Mouse (Mus musculus) 3134 (cell line): ENCODE measurements around the gene Pla2g1b.
A peak's percentile ranks its signal among the peaks of the same experiment; 100 is the strongest.
"Not testable (repeated sequence)": the region's sequence is repeated elsewhere in the genome, so short reads cannot be mapped to it uniquely, and the experiment has no call there.

Experiments
- DNase-seq: peaks from one replicate; pipeline ENCODE4 v3.0.0-alpha.2; 2011; ENCODE audit warnings: low spot score; ENCODE audit not compliant: insufficient read length; ENCODE audit errors: extremely low read depth

The Pla2g1b gene

DNA sequence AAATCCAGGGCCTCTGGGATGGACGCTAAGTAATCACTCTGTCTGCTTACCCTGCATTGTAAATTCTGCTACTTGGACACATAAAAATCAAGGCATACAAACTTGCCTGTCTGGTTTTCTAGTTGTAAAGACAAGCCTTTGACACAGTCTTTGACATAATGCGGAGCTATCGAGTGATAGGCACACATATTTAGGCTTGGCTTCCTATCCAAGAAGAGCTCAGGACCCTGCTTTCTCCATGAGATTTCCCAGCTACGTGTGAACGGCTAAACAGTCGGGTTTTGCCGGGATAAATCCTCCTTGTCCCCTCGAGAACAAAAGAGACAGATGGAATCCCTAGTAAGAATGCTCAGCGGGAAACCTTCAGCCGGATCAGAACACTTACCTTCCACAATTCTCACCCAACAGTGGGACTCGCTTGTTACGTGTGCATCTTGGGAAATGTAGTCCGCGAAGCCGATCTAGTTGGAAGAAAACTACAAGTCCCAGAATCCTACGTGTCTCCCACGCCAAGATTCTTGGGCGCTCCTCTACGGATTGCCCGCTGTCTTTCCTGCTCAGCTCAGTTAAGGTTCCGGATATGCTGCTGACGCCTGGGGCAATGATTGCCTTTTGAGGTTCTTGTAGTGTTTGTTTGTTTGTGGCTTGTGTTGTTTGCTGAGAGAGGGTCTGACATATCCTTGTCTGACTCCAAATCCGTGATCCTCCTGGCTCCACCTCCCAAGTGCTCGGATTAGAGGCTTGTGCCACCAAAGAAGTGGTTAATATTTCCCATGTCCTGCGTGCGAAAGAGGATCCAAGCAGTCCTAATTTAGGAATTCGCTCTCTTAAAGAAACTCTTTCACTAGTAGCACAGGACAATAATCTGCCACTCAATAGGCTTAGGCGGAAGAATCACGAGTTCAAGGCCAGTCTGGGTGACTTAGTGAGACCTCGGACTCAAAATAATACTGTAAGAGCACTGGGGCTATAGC is 18.2 kb downstream of the Pla2g1b start, which contains the start of gene Sirt4:
Gene Sirt4, minus strand, starts transcription at position 779 of the 974 bp plus-strand sequence.
- DNase-seq: peak; percentile 70

DNA sequence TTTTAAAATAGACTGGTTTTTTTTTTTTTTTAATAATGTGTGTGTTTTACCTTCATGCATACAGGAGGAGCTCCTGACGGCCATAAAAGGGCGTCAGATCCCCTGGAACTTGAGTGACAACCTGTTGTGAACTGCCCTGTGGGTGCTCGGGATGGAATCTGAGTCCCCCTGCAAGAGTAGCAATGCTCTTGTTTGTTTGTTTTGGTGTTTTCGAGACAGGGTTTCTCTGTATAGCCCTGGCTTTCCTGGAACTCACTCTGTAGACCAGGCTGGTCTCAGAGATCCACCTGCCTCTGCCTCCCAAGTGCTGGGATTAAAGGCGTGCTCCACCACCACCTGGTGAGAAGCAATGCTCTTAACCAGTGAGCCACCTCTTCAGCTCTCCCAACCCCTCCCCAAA is 18.9 kb downstream of the Pla2g1b start:
- no peak for DNase-seq

DNA sequence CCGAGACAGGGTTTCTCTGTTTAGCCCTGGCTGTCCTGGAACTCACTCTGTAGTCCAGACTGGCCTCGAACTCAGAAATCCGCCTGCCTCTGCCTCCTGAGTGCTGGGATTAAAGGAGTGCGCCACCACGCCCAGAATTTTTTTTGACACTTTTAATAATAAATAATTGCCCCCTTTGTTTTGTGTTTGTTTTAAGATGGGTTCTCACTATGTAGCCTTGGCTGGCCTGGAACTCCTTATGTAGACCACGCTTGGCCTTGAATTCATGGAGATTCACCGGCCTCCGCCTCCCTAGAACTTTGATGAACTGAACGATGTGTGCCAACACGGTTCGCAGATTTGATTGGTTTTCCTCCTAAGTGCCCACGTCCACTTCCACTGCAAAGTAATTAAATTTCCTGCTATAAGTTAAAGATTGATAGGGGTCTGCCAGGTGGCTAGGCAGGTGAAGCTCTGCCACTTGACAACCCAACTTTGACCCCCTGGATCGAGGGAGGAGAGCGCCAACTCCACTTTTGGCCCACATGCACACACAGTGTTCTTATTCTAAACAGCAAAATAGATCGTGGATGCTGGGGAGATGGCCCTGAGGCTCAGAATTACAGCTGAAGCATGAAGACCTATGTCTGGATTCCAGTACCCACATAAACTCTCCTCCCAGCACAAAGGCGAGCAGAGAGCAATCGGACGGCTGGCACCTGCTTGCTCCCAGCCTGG is 19.6 kb downstream of the Pla2g1b start:
- no peak for DNase-seq

DNA sequence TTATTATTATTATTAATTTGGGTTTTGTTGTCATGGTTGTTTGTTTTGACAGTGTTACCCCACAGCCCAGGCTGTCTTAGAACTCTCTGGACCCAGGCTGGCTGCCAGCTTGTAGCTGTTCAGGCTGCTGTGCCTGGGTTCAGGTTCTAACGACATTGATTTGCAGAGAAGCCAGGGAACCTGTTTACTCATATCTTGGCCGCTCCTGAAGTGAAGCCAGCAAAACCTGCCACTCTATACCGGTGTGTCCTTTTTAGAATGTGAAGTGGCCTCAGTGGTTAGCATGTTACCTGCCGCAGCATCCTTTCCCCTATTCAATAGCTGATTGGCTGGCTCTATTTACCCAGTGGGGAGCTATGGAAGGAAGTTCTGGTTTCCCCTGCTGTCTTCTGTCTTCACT is 20.7 kb downstream of the Pla2g1b start:
- DNase-seq: no peak

DNA sequence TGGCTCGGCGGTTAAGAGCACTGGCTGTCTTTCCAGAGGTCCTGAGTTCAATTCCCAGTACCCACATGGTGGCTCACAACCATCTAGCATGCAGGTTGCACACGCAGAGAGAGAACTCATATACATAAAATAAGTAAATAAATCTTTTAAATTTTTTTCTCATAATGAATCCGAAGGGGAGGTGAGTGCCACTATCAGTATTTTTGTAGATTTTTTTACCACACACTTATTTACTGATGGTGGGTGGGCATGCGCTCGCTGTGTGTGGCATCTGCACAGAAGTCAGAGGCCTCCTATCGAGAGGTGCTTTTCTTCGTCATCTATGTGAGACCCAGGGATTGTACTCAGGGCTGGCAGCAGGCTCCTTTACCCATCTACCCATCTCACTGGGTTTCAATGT is 21.3 kb downstream of the Pla2g1b start:
- no peak for DNase-seq

DNA sequence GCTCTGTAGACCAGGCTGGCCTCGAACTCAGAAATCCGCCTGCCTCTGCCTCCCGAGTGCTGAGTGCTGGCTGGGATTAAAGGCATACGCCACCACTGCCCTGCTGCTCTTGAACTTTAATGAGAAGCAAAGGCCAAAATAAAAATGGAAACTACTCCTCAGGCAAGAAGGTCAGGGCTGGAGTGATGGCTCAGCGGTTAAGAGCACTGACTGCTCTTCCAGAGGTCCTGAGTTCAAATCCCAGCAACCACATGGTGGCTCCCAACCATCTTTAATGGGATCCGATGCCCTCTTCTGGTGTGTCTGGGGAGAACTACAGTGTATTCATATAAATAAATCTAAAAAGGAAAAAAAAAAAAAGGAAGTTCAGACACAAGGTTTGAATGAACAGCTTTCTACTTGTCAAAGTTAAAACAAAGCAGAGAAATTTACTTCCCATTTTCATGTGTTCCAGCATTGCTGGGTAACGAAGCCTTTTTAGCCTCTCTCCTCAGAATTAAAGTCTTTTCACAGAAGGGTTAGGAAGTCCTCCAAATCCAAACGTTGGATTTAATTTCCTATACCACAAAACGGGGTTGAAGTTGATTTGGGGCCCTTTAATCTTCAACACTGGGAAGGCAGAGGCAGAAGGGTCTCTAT is 22.0 kb downstream of the Pla2g1b start:
- no peak for DNase-seq

DNA sequence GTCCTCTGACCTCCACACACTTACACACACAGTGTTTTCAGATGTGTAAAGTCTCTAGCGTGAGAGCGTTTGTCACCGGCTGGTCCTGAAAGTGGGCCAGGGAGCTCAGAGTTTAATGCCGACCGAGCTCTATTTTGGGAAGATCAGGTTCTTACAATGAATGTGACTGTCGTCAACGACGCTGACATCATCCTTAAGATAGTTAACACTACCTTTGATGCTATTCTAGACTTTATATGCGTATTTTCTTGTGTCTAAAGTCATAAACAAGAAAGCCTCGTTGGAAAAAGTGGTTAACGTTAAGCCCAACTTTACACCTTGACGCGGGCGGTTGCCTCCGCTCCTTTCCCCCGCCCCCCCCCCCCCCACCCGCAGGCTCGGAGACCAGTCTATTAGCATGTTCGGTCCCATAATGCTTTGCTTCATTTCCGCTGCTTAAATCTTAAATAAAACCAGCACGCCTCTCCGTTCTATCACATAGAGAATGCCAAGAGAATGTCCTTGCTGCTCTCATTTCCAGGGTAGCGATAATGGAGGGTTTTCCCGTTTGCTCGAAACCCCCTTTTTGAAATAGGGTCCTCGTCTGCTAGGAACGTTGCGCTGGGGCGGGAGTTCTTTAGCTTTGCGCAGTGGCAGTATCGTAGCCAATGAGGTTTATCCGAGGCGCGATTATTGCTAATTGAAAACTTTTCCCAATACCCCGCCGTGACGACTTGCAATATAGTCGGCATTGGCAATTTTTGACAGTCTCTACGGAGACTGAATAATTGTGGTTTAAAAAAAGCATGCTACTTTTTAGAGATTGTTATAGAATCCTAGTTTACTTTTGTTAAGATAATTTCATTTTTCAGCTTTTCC is 23.0 kb downstream of the Pla2g1b start:
- DNase-seq: peak; percentile 70

DNA sequence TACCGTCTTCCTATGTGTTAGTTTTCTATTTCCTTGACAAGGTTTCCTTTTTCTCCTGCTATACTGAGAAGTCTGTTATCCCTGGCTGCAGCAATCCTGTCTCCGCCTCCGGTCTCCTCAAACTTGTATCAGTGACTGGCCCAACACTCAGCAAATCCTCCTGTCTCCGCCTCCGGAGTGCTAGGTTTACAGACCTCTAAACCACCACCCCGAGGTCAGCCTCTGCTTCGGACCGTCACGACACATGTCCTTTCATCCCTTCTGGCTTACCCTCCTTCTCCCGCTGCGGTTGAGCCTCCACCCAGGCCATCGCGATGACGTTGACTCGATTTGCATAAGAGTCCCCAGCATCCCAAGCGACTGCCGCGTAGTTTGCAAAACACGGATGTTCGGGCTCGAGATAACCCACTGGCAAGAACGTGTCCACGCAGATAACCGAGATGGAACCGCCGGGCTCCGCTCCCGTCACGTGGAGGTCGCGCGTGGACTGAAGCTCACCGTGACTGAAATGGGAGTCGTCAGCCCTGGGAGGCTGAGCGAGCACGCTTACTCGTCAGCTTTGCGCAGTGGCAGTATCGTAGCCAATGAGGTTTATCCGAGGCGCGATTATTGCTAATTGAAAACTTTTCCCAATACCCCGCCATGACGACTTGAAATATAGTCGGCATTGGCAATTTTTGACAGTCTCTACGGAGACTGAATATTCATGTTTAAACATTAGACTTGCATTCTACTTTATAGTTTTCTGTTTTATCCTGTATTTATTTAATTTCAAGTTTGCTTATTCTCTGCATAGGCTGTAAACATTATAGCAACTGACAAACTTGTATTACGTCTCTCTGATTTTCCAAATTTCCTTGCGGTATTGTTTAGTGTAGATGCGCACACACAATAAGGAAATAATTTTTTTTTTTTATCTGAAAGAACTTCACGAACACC is 23.9 kb downstream of the Pla2g1b start:
- DNase-seq: peak; percentile 96

DNA sequence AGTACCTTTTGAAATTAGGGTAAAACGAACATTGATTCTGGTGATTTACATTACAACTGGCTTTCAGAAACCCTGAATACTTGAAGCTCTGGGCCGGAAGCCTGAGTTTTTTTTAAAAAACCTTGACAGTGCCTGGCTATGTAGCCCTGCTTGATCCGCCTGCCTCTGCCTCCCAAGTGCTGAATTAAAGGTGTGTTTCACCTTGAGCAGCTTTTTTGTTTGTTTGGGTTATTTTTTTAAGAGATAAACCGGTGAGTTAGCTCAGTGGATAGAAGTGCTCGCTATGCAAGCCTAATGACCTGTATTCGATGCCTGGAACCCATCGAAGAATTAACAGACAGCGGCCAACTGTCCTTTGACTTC is 24.6 kb downstream of the Pla2g1b start:
- peak; percentile 62 for DNase-seq

DNA sequence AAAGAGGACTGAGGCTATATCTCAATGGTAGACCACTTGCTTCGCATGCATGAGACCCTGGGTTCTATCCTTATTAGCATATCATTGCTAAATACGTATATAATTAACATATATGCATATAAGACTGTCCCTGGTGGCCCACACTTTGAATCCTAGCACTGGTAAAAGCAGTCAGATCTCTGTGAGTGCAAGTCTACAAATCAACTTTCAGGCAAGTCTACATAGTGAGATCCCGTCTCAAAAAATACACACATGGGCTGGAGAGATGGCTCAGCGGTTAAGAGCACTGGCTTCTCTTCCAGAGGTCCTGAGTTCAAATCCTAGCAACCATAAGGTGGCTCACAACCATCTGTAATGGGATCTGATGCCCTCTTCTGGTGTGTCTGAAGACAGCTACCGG is 25.0 kb downstream of the Pla2g1b start:
- DNase-seq: no peak

DNA sequence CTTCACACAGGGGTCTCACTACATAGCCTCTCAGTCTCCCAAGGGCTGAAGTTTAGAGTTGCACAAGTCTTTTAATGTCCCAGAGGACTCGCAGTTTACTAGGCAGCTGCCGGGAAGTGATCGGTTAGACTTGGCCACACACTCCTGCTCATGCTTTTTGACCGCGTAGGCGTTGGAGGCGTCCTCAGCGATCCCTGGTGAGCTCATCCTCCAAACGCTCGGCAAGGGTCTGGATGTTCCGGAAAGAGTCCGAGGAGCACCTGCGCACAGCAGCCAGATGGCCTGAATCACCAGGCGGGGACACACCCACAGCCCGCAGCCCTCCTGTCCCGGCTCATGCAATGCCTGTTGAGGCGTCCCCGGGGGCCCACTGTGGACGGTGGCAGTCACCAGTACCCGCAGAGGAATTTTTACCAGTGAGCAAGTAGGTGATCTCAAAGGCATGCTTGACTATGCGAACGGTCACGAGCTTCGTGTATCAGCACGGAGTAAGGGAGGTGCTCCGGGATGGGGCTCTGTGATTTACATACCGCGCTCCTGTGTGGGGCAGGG is 25.8 kb downstream of the Pla2g1b start:
- peak; percentile 95 for DNase-seq

DNA sequence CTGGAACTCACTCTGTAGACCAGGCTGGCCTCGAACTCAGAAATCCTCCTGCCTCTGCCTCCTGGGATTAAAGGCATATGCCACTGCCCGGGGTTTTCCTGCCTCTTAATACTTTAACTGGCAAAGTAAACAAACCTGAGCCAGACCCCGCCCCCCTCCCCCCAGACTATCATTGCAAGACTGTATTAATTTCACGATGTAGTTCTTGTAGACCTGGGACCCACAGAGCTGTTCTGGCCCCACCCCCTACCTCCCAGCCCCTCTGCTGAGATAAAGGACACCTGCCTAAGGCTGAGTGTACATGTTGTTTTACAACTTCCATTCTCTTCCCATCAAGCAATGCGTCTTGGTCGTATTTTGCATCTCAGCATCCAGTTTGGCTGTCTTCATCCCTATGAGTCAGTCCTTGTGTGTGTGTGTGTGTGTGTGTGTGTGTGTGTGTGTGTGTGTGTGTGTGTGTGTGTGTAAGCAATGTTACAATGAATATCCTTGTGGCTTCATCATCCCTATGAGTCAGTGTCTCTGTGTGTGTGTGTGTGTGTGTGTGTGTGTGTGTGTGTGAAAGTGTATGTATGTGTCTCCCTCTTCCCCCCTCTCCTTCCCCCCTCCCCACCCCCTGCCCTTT is 26.8 kb downstream of the Pla2g1b start:
- DNase-seq: peak; percentile 65

DNA sequence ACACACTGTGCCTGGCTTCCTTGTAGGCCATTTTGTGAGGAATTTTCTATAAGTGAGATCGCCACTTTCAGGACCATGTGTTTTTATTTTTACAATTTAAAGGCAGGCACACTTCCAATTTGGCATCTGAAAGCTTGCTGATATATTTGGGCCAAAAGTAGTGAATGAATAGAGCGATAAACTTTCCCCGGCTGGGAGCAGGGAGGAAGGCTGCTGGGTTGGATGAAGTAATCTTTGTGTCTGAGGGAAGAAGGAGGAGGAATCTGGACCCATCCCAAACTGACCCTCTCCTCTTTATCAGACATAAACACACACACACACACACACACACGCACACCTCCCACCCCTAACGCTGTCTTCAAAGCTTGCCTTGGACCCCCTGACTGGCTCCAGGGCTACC is 27.4 kb downstream of the Pla2g1b start:
- DNase-seq: no peak

DNA sequence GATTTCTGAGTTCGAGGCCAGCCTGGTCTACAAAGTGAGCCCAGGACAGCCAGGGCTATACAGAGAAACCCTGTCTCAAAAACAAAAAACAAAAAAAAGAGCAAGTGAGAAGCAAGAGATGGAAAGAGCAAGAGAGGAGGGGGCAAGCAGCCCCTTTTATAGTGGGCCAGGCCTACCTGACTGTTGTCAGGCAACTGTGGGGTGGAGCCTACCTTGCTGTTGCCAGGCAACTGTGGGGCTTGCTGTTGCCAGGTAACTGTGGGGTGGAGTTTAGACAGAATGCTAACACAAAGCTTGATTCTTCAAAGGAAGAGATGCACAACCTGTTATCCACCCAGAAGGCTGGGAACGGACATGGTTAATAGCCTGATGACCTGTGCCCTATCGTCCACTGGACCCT is 29.6 kb downstream of the Pla2g1b start:
- not testable (repeated sequence) for DNase-seq

DNA sequence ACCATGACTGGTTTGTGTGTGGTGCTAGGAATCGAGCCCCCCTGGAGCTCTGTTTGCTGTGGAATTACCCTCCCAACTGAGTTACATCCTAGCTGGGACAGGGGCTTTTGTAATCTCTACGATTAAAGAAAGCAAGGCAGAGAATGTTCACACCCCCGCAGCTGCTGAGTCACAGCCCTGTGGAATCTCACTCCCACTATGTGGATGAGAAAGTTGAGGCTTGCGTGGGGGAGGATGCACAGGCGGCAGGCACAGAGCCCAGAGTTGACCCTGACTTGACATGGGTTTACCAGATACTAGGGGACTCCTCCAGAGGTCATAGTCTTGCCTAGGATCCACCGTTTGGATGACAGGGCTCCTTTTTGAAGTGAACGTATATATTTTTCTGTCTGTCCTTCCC is 31.0 kb downstream of the Pla2g1b start:
- DNase-seq: no peak

DNA sequence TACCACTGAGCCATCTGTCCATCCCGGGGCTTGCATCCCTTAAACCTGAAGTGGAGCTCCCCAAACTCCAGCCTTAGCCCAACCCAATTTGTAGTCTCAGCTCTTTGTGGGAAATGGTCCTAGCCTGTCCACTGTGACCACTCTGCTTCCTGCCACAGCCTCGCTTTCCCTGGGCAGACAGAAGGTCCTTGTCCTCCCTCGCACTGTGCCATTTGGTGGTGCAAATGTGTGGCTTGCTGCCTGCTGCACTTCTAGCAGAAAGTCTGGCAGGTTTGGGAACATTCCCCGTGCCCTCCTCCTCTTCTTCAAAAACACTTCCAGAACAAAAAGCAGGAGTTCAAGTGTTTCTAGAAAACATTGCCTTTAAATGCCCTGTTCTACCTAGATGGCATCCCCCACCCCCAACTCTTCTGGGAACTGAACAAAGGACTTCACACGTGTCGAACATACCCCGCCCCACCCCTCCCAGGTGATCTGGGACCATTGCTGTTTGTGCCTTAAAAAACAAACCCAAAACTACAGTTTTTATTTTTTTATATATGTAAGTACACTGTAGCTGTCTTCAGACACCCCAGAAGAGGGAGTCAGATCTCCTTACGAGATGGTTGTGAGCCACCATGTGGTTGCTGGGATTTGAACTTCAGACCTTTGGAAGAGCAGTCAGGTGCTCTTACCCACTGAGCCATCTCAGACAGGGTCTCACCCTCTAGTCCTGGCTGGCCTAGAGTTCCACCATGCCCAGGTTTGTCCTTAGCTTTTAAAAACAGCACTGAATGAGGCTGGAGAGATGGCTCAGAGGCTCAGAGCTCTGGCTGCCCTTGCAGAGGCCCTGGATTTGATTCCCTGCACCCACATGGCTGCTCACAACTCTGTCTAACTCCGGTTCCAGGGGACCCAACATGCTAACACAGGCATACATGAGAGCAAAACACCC is 32.5 kb downstream of the Pla2g1b start:
- no peak for DNase-seq

DNA sequence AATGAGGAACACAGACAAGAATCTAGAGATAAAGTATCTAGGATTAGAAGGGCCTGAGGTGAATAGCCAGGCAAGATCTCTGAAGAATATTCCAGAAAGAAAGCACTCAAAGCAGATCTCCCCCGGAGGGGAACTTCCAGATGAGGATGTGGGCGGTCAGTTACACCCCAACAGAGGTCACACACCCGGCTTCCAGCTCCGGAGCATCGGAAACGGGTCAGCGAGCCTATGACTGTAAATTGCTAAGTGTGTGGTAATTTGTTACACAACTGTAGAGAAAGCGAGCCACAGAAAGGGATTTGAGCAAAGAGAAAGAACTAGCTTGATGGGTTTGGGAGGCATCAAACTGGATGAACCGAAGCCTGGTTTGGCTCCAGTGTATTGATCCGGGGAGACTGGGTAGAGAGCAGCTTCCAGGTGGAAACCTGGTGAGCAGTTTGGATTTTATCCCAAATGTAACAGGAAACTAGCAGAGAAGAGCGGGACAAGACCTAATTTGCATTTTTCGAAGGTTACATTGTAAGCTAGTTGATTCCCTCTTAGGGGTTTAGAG is 34.4 kb downstream of the Pla2g1b start:
- DNase-seq: no peak
